Comparison of ENCODE assay signal across 20 mouse cellular contexts in genomic region chr17:35785140-35785539, GRCm38 (mm10).
"Had no signal": no experiment of that assay in that cellular context is flagged by ENCODE, and none has a peak within 500 bp of the region (broad histone marks: within the 10 kb centered on the region; RNA-seq: fewer than 3 reads in every experiment).

No protein-coding gene starts in this region.

- H3K4me3 ChIP-seq: layer of hippocampus, adult 2 months; limb, embryonic 10.5 days; limb, embryonic 13.5 days; midbrain, embryonic 12.5 days; midbrain, embryonic 15.5 days; neural tube, embryonic 12.5 days; neural tube, embryonic 15.5 days; stomach, embryonic 15.5 days had no signal

- H3K9me3 ChIP-seq: limb, embryonic 10.5 days; limb, embryonic 13.5 days; midbrain, embryonic 12.5 days; midbrain, embryonic 15.5 days; neural tube, embryonic 12.5 days; neural tube, embryonic 15.5 days; stomach, embryonic 15.5 days had no signal

- ATAC-seq: liver, postnatal 0 days; lung, postnatal 0 days; midbrain, embryonic 15.5 days had no signal

- H3K27ac ChIP-seq: kidney, postnatal 0 days; layer of hippocampus, adult 2 months; limb, embryonic 10.5 days; limb, embryonic 13.5 days; liver, embryonic 14.5 days; macrophage; midbrain, embryonic 12.5 days; midbrain, embryonic 15.5 days; neural tube, embryonic 12.5 days; neural tube, embryonic 15.5 days; stomach, embryonic 15.5 days had no signal

- H3K4me1 ChIP-seq: limb, embryonic 10.5 days; limb, embryonic 13.5 days; midbrain, embryonic 12.5 days; midbrain, embryonic 15.5 days; neural tube, embryonic 12.5 days; neural tube, embryonic 15.5 days; stomach, embryonic 15.5 days had no signal

- H3K9ac ChIP-seq: limb, embryonic 13.5 days; liver, embryonic 14.5 days; liver, postnatal 0 days; lung, embryonic 14.5 days; midbrain, embryonic 12.5 days; midbrain, embryonic 15.5 days; neural tube, embryonic 12.5 days; neural tube, embryonic 15.5 days; stomach, embryonic 15.5 days had no signal

- H3K36me3 ChIP-seq: limb, embryonic 10.5 days; limb, embryonic 13.5 days; midbrain, embryonic 12.5 days; midbrain, embryonic 15.5 days; neural tube, embryonic 12.5 days; neural tube, embryonic 15.5 days; stomach, embryonic 15.5 days had no signal

- H3K4me2 ChIP-seq: limb, embryonic 13.5 days; lung, embryonic 14.5 days; midbrain, embryonic 12.5 days; midbrain, embryonic 15.5 days; neural tube, embryonic 12.5 days; neural tube, embryonic 15.5 days; stomach, embryonic 15.5 days had no signal

- DNase-seq: kidney, postnatal 25 days; layer of hippocampus, adult 9-11 months; liver; liver, postnatal 0 days; lung, embryonic 14.5 days; right cerebral cortex, postnatal 25 days; spleen, adult 18-20 months; thymus, postnatal 36 days had no signal

- H3K27me3 ChIP-seq: limb, embryonic 13.5 days; midbrain, embryonic 12.5 days; midbrain, embryonic 15.5 days; neural tube, embryonic 12.5 days; neural tube, embryonic 15.5 days; stomach, embryonic 15.5 days had no signal
